Mouse (Mus musculus) Muller cell, postnatal 12 days (primary cell): Measurements from ENCODE around the gene Coro1b.

ENCODE experiments used
- DNase-seq: peaks from one replicate; pipeline ENCODE4 v3.0.0-alpha.2; 2015; ENCODE audit errors: inconsistent ontology term

Coro1b gene

GRCm38 (mm10) chr19:4143759-4144268, 4.6 kb upstream of the Coro1b start, which contains the start of gene Cabp4:
Gene Cabp4 (minus strand): TSS chr19:4144033.
- DNase-seq: no peak

GRCm38 (mm10) chr19:4144550-4145498, 3.6 kb upstream of the Coro1b start:
- DNase-seq: no peak

- DNase-seq: no peak
Observed at GRCm38 (mm10) chr19:4145936-4146335, 2.5 kb upstream of the Coro1b start.

GRCm38 (mm10) chr19:4146366-4147021, 1.9 kb upstream of the Coro1b start:
- DNase-seq: no peak

GRCm38 (mm10) chr19:4147022-4147405, 1.4 kb upstream of the Coro1b start:
- DNase-seq: no peak

GRCm38 (mm10) chr19:4147782-4148490, 483 bp upstream of the Coro1b start:
- DNase-seq: no peak

- no peak for DNase-seq
Observed at GRCm38 (mm10) chr19:4148819-4149218, 400 bp downstream of the Coro1b start.

- DNase-seq: no peak
Observed at GRCm38 (mm10) chr19:4149283-4149682, 864 bp downstream of the Coro1b start.

GRCm38 (mm10) chr19:4149764-4150461, 1.5 kb downstream of the Coro1b start:
- no peak for DNase-seq

GRCm38 (mm10) chr19:4150567-4151487, 2.4 kb downstream of the Coro1b start:
- DNase-seq: no peak

GRCm38 (mm10) chr19:4151488-4151860, 3.1 kb downstream of the Coro1b start:
- no peak for DNase-seq

GRCm38 (mm10) chr19:4151898-4152297, 3.5 kb downstream of the Coro1b start:
- no peak for DNase-seq

- DNase-seq: peak; percentile 60
Observed at GRCm38 (mm10) chr19:4152445-4153231, 4.2 kb downstream of the Coro1b start.

- DNase-seq: no peak
Observed at GRCm38 (mm10) chr19:4153232-4153654, 4.8 kb downstream of the Coro1b start, which contains the start of gene Ptprcap. Gene Ptprcap (plus strand): TSS chr19:4153604.

- DNase-seq: no peak
Observed at GRCm38 (mm10) chr19:4154437-4155222, 6.2 kb downstream of the Coro1b start.

- DNase-seq: peak; percentile 48
Observed at GRCm38 (mm10) chr19:4155223-4156072, 7.0 kb downstream of the Coro1b start.

GRCm38 (mm10) chr19:4156073-4156579, 7.7 kb downstream of the Coro1b start:
- no peak for DNase-seq
